8 mouse cellular contexts compared by ENCODE assay signal in the genomic region with DNA sequence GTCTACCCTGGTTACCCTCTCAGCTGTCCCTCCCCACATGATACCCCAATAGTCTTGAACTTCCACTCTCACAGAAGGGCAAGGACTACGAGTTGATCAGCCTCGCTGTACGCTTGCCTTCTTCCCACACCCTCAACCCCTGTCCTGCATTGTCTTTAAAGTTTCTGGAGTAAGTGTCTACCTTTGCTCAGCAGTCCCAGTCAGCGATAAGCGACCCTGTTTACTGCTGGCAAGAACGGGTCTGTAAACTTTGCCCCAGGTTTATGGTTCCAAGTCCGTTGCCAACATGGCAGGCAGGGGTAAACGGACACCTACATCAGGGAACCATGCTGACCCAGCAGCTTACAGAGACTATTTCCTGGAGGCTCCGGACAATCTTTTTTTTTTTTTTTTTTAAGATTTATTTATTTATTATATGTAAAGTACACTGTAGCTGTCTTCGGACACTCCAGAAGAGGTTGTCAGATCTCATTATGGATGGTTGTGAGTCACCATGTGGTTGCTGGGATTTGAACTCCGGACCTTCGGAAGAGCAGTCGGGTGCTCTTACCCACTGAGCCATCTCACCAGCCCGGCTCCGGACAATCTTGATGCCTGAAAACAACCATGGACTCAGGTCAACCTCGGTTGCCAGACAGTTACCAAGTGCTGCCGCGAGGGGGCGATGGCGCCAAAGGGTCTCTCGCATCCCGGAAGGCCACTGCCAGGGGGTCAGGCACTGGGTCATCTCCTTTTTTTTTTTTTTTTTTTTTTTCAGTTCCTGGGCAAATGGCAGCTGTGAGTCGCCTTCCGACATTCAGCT. TPM values are rescaled to one million over a fixed set of nuclear protein-coding genes. Genes with fewer than 3 reads are reported as not detected.
A peak's percentile ranks its signal among the peaks of the same experiment; 100 is the strongest.
DNase-seq lines count a peak whose midpoint lies in the region; ATAC-seq and TF ChIP-seq lines count a peak whose summit lies in the region.

No protein-coding gene starts in this region.

- peak; percentile 45 to 47 for DNase-seq in CD8-positive naive resting alpha-beta T cell, adult 2 months (ENCODE audit: low read depth in 2 of 2, low spot score in 2 of 2)
- DNase-seq in c-Kit-negative CD71-positive TER-119-positive erythroid progenitor cells, embryonic 14.5 days (ENCODE audit: low read depth, low spot score), result peak; percentile 12
- peak; percentile 88 for DNase-seq in forebrain, embryonic 10.5 days (ENCODE audit: extremely low spot score, low spot score)
- peak; percentile 84 to 94 for DNase-seq in heart, postnatal 10 days
- peak; percentile 82 to 92 for DNase-seq in kidney, postnatal 36 days
- peak; percentile 86 for DNase-seq in stomach, postnatal 0 days (ENCODE audit: low spot score)

- H3K27ac ChIP-seq in forebrain, embryonic 10.5 days, result peak overlapping the region; percentile 9; the same call in 1 of the 2 replicates
- H3K27ac ChIP-seq in liver, embryonic 16.5 days (ENCODE audit: low read length), result no peak overlapping the region
- no peak overlapping the region for H3K27ac ChIP-seq in neural tube, embryonic 13.5 days (replicated peaks)
- peak overlapping the region; percentile 5; the same call in 1 of the 2 replicates for H3K27ac ChIP-seq in stomach, postnatal 0 days (replicated peaks)

- no peaks in the 10 kb centered on the region for H3K27me3 ChIP-seq in forebrain, embryonic 10.5 days (ENCODE audit: poor library complexity, severe bottlenecking)
- no peaks in the 10 kb centered on the region for H3K27me3 ChIP-seq in liver, embryonic 16.5 days (ENCODE audit: control insufficient read depth, insufficient read depth, low read depth, low read length)
- H3K27me3 ChIP-seq in neural tube, embryonic 13.5 days, result no peaks in the 10 kb centered on the region
- no peaks in the 10 kb centered on the region for H3K27me3 ChIP-seq in stomach, postnatal 0 days (ENCODE audit: control insufficient read depth, insufficient read depth, low read length)

- 12% methylated on average over 24 of the region's 24 CpGs for WGBS in forebrain, embryonic 10.5 days
- 13% methylated on average over 24 of the region's 24 CpGs for WGBS in liver, embryonic 16.5 days (ENCODE audit: insufficient replicate concordance)
- 11% methylated on average over 24 of the region's 24 CpGs for WGBS in neural tube, embryonic 13.5 days
- WGBS in stomach, postnatal 0 days, result 15% methylated on average over 24 of the region's 24 CpGs

- H3K9me3 ChIP-seq in forebrain, embryonic 10.5 days, result no peaks in the 10 kb centered on the region
- H3K9me3 ChIP-seq in liver, embryonic 16.5 days (replicated peaks; ENCODE audit: control insufficient read depth, low read length), result no peaks in the 10 kb centered on the region
- no peaks in the 10 kb centered on the region for H3K9me3 ChIP-seq in neural tube, embryonic 13.5 days
- H3K9me3 ChIP-seq in stomach, postnatal 0 days (ENCODE audit: control insufficient read depth, low read length), result no peaks in the 10 kb centered on the region

- peaks cover 17% of the 10 kb centered on the region for H3K4me1 ChIP-seq in forebrain, embryonic 10.5 days
- H3K4me1 ChIP-seq in liver, embryonic 16.5 days (ENCODE audit: control insufficient read depth, low read depth, low read length), result no peaks in the 10 kb centered on the region
- peaks cover 14% of the 10 kb centered on the region for H3K4me1 ChIP-seq in neural tube, embryonic 13.5 days (replicated peaks)
- H3K4me1 ChIP-seq in stomach, postnatal 0 days (replicated peaks; ENCODE audit: control insufficient read depth, insufficient read depth), result no peaks in the 10 kb centered on the region

- intact Hi-C loops in heart, postnatal 10 days (cut with DNase I), result loop anchor here (1.0 to 10.0 kb wide), 3 partner anchors 53 to 239 kb away; a partner anchor contains a TSS

- peak; percentile 64 for ATAC-seq in liver, embryonic 16.5 days (ENCODE audit: low read depth)
- no peak; the same call in 1 of the 2 replicates for ATAC-seq in neural tube, embryonic 13.5 days (ENCODE audit: low read depth)
- ATAC-seq in stomach, postnatal 0 days (ENCODE audit: low FRiP score, low TSS enrichment), result peak; percentile 76

- peak overlapping the region; percentile 40 for H3K4me3 ChIP-seq in forebrain, embryonic 10.5 days
- 0 out of 2 replicates have a peak overlapping the region, but pooled peaks have one; percentile 13 for H3K4me3 ChIP-seq in liver, embryonic 16.5 days (ENCODE audit: low read depth, low read length)
- H3K4me3 ChIP-seq in neural tube, embryonic 13.5 days, result no peak overlapping the region
- no peak overlapping the region for H3K4me3 ChIP-seq in stomach, postnatal 0 days (ENCODE audit: low read depth, low read length)

- TF ChIP-seq EP300 in stomach, postnatal 0 days (optimal IDR thresholded peaks at IDR 0.05), result no peak

- H3K36me3 ChIP-seq in forebrain, embryonic 10.5 days (replicated peaks), result no peaks in the 10 kb centered on the region
- H3K36me3 ChIP-seq in liver, embryonic 16.5 days (ENCODE audit: control insufficient read depth, insufficient read depth), result no peaks in the 10 kb centered on the region
- no peaks in the 10 kb centered on the region for H3K36me3 ChIP-seq in neural tube, embryonic 13.5 days
- no peaks in the 10 kb centered on the region for H3K36me3 ChIP-seq in stomach, postnatal 0 days (ENCODE audit: control insufficient read depth, insufficient read depth, low read length)

- H3K4me2 ChIP-seq in liver, embryonic 16.5 days (ENCODE audit: low read depth, low read length), result peak overlapping the region; percentile 36; the same call in 1 of the 2 replicates
- H3K4me2 ChIP-seq in neural tube, embryonic 13.5 days, result peak overlapping the region; percentile 36
- no peak overlapping the region for H3K4me2 ChIP-seq in stomach, postnatal 0 days (replicated peaks; ENCODE audit: low read depth)

- no peak overlapping the region for H3K9ac ChIP-seq in liver, embryonic 16.5 days (ENCODE audit: low read depth, low read length)
- H3K9ac ChIP-seq in neural tube, embryonic 13.5 days, result no peak overlapping the region
- no peak overlapping the region for H3K9ac ChIP-seq in stomach, postnatal 0 days (ENCODE audit: low read length)

- TF ChIP-seq CTCF in stomach, postnatal 0 days (IDR thresholded peaks at IDR 0.05; ENCODE audit: low read depth), result peak; percentile 87

RNA-seq across cellular contexts. Expression of a gene that starts 43.4 kb away (rescaled TPM):
- polyA plus RNA-seq in forebrain, embryonic 10.5 days (2016; fragmentation: Nextera tagmentation; extraction: Ambion mirVana), result 9.4 and 9.5 TPM in 2 replicates
- total RNA-seq in heart, postnatal 10 days (2021), result 10 to 100 TPM; 18.3 to 18.5 TPM
- 5.6 and 7.2 TPM in 2 replicates for polyA plus RNA-seq in liver, embryonic 16.5 days (2015; fragmentation: Nextera tagmentation; extraction: Ambion mirVana)
- 13.3 and 15.1 TPM in 2 replicates for polyA plus RNA-seq in neural tube, embryonic 13.5 days (2015; fragmentation: Nextera tagmentation; extraction: Ambion mirVana)
- 7.6 and 8.3 TPM in 2 replicates for polyA plus RNA-seq in stomach, postnatal 0 days (2015; fragmentation: Nextera tagmentation; extraction: Ambion mirVana)

RNA-seq across cellular contexts. Expression of a gene that starts 48.8 kb away (rescaled TPM):
- 23.4 and 25.0 TPM in 2 replicates for polyA plus RNA-seq in forebrain, embryonic 10.5 days (2016; fragmentation: Nextera tagmentation; extraction: Ambion mirVana)
- total RNA-seq in heart, postnatal 10 days (2021), result 1 to 10 TPM; 7.7 to 8.8 TPM
- polyA plus RNA-seq in liver, embryonic 16.5 days (2015; fragmentation: Nextera tagmentation; extraction: Ambion mirVana), result 7.3 and 8.7 TPM in 2 replicates
- 15.1 and 15.7 TPM in 2 replicates for polyA plus RNA-seq in neural tube, embryonic 13.5 days (2015; fragmentation: Nextera tagmentation; extraction: Ambion mirVana)
- polyA plus RNA-seq in stomach, postnatal 0 days (2015; fragmentation: Nextera tagmentation; extraction: Ambion mirVana), result 12.1 and 15.1 TPM in 2 replicates

Comparison
In these comparisons a context has a peak if more than half of its experiments do, and no peak if none do; other contexts are left out.
1. DNase-seq: peak in every context shown above with its lines; median percentile 89 in heart, postnatal 10 days; 88 in forebrain, embryonic 10.5 days; 87 in kidney, postnatal 36 days; 86 in stomach, postnatal 0 days; 46 in CD8-positive naive resting alpha-beta T cell, adult 2 months; 12 in c-Kit-negative CD71-positive TER-119-positive erythroid progenitor cells, embryonic 14.5 days.
2. H3K27ac ChIP-seq: peak in forebrain, embryonic 10.5 days (single experiment) and stomach, postnatal 0 days (single experiment); none in liver, embryonic 16.5 days (single experiment) and neural tube, embryonic 13.5 days (single experiment).
3. H3K4me3 ChIP-seq: peak in forebrain, embryonic 10.5 days (single experiment) and liver, embryonic 16.5 days (single experiment); none in neural tube, embryonic 13.5 days (single experiment) and stomach, postnatal 0 days (single experiment).